Mouse (Mus musculus) cerebellum, postnatal 4 days (tissue): Measurements from ENCODE around the gene Fyb2.
A peak's percentile ranks its signal among the peaks of the same experiment; 100 is the strongest.
"Not testable (repeated sequence)": the region's sequence is repeated elsewhere in the genome, so short reads cannot be mapped to it uniquely, and the experiment has no call there.

Source experiments
- DNase-seq, 2 experiments: peaks; one replicate each; pipeline ENCODE4 v3.0.0; 2022; ENCODE audit warnings: low spot score in 2 of 2, mixed read lengths in 1 of 2

The Fyb2 gene

DNA sequence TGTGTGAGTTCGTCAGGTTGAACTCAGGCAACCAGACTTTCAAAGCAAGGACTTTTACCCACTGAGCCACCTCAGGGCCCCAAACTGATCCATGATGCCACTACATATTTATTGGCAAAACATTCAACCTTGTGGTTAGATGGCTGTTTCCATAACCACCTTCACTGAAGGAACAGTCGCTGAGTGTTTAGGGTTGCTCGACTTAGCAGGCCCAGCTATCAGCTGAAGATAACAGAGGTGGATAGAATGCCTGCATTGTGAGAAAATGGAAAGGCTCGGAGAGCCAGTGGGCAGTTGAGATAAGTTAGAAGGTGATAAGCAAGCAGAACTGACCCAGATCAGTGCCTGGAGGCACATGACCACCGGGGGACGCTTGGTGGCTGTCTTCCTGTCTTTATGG lies 26.3 kb downstream of the Fyb2 start:
- no peak for DNase-seq

DNA sequence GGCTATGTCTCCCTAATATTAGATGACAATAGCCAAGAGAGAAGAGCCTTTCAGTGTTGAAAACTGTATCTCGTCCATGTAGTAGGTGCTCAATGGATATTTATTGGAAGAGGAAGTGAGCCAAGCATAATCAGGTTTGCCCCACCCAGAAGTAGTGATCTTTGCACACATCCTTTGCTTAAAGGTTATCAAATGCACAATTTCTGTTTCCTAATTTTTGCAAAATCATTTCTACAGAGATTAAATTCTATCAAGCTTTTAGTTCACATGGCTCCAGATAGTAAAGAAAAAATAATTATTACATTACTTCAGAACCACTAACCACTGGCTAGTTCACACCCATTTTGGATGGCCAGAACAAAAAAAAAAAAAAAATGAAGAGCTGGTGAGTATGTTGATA lies 28.6 kb downstream of the Fyb2 start:
- no peak for DNase-seq

DNA sequence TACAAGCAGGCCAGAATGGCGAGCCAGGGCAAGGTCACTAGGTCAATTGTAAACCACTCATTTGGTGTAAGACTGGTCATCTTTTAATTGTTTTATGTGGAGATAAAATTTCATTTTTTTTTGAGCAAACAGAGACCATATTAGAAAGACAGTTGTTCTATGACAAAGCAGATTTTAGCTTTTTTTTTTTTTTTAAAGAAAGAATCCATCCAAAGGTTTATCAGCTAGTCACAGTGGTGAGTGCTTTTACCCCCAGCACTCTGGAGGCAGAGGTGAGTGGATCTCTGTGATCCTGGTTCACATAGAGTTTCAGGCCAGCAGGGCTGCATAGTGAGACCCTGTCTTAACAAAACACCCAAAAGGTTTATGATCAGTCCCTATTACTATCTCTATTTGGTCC lies 31.2 kb downstream of the Fyb2 start:
- DNase-seq: no peak

DNA sequence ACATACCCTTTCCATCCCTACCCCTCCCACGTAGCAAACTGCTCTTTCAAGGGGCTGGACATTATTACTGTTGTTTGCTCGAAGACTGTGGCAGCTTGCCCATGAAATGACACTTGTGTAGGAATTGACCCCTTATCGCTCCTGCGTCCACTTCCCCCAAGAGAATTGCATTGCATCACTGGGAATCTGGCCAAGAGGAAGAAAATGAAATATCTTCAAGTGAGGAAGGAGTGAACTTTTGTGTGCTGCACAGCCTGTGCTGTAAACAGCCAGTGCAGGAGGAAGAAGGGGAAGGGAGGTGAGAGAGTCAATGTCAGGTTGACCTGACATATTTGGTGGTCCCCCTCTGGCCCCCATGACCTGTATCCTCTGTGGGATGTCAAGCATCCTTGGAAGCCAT lies 35.6 kb downstream of the Fyb2 start:
- no peak for DNase-seq

DNA sequence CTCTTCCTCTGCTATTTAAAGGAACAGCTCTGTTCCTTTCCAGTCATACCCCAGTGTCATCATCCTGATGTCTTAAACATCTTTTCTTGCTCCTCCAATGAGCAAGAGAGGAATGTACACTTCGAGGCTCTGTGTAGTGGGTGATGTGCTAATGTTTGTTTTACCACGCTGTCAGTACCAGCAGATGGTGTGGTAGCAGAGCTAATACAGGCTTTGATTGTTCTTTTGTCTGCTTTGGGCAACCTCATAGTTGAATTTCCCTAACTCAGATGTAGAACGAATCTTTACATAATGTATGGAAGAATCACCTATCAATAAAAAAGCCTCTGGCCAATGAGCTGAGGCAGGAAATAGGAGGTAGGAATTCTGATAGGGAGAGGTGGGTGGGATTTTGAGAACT lies 36.0 kb downstream of the Fyb2 start:
- DNase-seq: no peak

DNA sequence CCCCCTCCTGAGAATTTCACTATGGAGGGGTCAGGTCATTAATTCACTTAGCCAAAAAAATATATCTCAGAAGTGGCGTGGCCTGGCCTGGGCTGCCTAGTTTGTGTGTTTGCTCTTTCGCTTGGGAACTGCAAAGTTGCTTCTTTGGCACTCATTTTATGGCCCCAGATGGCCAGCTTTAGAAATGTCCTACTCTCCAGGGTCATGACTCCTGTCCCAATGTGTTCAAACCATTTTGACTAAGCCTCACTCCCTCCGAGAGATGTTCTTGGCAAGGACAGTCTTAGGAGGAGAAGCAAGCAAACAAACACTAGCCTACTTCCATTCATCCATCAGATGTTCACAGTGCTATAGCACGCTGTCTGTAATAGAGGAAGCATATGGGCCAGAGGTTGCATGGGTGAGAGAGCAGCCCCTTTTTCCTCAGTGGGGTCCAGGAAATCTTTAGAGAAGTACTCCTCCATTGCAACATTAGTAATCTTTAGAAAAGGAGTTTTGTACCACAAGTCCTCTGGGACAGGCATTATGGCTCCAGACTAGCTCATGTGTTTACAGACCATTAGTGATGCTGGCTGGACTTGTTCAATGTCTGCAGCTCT lies 38.1 kb downstream of the Fyb2 start:
- no peak for DNase-seq

DNA sequence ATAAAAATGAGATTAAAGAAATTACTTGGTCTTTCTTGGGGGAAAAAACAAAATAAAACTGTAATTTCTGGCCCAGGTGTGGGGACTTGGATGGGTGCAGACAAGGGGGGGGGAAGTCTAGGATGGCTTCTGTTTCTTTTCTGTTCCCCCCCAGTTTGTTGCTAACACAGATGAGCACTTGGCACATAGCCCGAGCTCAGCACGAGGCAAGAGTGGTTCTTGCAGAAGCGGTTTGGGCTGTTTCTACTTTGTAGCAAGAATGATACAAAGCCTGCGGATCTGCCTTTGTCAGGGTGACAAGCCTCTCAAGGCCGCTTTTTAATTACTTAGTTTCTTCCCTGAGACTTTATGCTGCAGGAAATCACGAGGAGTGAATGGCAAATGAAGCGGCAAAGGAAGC lies 43.4 kb downstream of the Fyb2 start:
- peak in 1 of 2 experiments; percentile 27 for DNase-seq

DNA sequence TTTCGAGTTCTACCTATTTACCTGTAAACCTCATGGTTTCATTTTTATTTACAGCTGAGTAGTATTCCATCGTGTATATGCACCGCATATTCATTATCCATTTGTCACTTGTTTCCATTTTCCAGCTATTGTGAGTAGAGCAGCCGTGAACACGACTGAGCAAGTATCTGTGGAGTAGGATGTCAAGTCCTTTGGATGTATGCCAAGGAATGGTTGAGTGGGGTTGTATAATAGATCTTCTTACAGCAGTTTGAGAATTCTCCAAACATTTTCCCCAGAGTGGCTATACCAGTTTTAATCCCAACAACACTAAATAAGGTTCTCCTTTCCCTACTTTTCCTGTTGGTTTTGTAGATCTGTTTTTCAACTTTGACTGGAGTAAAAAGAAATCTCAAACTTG lies 48.2 kb downstream of the Fyb2 start:
- no peak for DNase-seq

DNA sequence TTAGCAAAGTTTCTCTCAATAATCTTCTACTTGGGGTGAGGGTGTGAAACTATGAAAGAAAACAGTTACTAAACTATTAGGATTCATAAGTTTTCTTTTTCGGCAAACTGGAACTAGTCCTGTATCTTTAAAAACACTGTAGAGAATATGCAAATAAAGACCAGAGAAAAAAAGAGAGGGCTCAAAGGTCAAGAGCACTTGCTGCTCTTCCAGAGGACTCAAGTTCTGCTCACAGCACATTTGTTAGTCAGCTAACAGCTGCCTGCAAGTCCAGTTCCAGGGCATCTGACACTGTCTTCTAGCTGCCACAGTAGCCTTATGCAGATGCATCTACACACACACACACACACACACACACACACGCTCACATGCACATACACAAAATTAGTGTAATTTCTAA lies 59.4 kb downstream of the Fyb2 start:
- DNase-seq: no peak

DNA sequence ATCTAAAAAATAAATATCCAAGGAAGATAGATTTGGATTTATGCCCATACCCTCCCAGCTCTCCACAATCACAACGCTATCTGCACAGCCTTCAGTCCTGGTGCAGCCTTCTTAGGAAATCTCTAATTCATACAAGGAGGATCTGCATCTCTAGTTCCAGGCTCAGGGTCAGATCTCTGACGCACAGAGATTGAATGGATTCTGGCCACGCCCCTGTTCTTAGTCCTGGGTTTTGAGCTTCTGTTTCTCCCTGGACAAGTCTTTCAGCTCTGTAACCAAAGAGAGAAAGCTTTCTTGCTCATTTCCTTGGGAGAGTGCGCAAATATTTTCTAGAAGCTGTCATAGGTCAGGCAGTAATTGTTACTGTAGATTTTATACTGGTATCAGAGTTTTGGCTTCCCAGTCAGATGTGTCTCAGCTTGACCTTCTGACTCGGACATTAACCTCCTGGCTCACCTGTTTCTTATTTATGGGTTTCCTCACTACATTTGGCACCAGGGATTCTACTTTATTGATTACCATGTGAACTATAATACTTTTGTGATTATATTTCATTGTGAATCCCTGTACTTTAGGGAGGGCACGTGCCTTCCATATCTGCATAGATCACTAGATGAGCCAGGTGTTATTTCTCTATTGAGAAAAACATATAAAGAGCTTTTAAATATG lies 62.0 kb downstream of the Fyb2 start:
- no peak for DNase-seq

DNA sequence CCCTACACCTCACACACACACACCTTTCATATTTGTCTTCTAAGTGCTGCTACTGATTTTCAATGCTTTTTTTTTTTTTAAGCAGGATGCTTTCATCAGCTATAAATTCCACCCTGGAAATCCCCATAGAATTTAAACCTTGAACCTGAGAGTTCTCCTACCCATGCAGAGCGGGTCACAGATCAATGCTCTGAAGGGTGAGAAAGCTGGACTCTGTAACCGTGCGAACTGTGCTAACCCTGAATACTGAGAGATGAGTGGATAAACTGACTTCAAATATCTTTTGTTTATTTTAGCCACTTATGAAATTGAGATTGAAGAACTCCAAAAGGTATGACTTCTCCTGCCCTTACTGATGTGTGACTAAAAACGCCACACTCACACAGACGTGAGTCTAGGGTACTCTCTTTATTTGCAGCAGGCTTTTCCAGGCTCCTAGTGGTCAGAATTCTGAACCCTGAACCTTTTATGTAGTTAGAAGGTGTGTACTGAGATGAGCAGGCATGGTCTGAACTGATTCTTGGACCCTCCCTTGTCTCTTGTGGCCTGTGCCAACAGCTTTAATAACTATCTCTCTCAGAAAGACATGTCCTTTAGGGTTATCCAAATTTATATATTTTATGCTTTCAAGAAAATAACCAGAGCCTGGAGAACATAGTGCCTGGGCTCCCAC lies 72.8 kb downstream of the Fyb2 start:
- no peak for DNase-seq

DNA sequence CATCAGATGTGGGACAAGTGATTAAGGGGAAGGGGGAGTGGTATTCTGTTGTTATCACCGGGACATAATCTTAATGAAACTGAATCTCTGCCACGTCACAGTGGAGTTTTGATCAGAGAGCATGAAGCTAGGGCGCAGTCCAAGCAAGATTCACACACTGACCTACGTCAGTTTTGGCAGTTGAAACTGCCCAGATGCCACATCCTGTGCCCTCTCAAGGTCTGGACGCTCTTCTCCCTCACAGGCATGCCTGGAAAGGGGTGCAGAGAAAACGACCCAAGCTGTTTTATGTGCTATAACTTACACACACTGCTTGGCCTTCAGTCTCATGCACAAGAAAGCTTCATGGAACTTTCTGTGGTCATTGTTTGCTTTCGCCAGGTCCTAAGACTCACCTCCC lies 74.4 kb downstream of the Fyb2 start:
- DNase-seq: no peak

DNA sequence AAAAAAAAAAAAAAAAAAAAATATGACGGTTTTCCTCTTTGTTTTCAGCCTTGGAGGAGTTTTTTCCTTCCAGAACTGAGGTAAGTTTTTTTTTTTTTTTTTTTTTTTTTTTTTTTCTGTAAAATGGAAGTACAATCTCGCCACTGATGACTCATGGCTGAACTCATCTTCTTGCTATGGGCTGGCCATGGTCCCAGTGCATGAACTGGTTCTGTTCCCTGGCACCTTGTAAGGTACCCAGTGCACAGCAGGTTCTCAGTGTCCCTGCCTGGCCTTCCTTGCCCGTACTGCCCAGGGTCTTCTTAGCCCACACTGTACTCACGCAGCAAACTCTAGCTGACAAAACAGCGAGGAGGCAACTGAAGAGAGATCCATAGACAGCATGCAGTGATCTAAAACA lies 74.8 kb downstream of the Fyb2 start:
- DNase-seq: no peak

DNA sequence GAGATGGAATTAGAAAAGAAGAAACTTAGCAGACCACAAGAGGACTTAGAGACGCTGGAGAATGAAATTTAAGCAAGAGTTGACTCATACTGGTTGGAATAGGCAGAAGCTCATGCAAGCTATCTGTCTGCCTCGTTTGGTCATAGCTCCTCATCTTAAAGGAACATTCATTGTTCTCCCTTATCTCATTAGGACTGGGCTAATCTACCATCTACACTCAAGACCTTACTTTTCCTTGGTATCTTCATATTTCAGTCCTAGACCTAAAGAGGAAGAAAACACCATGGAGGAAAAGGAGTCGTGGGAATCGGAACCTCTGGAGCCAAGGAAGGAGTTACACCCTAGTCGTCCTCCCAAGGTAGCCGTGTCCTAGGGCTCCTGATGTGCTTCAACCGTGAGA lies 75.5 kb downstream of the Fyb2 start:
- no peak for DNase-seq

DNA sequence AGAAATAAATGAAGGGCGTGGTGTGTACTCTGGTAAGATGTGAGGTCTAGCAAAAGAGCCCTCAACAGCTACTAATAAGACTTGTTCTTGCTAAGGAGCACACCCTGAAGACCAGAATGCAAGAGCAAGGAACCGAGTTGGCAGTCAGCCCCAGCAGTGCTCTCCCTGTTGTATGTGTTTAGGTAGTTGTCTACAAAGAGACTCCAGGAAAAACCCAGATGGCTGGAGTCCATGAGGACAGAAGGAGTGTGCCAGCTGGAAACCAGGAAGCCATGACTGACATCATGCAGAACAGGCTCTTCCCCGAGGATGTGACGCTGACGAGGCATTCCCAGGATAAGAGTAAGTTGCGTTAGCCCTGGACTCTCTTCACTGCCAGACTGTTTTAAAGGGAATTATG lies 76.8 kb downstream of the Fyb2 start:
- DNase-seq: no peak

DNA sequence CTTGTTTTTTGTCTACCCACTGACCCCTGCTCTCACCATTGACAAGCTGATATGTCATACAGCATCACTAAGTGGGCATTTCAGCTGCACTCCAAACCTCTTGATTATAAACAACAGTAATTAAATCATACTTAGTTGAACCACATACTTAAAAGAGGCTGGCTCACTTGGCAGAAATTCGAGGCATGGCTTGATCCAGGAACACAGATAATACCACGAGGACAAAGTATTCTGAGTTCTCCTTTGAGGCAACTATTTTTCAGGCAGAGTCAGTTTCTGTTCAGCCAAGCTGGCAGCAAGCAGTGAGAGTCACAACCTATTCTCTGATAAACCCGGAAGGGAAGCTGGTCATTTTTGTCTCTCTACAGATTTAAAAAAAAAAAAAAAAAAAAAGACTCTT lies 77.4 kb downstream of the Fyb2 start:
- DNase-seq: no peak

DNA sequence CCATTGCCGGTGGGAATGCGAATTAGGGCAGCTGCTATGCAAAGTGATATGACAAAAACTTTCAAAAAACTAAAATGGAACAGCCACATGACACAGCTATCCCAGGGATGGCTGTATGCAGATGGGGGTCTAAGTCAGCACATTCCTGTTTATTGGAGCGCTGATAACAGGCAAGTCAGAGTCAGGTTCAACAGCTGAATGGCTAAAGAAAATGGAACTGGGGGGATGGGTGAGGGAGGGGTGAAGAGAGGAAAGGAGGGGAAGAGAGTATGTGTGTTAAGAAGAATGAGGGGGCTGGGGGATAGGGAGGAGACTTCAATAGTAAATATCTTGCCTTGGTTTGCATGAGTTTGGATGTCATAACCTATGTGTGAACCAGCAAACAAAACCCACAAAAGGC lies 79.0 kb downstream of the Fyb2 start:
- no peak for DNase-seq

DNA sequence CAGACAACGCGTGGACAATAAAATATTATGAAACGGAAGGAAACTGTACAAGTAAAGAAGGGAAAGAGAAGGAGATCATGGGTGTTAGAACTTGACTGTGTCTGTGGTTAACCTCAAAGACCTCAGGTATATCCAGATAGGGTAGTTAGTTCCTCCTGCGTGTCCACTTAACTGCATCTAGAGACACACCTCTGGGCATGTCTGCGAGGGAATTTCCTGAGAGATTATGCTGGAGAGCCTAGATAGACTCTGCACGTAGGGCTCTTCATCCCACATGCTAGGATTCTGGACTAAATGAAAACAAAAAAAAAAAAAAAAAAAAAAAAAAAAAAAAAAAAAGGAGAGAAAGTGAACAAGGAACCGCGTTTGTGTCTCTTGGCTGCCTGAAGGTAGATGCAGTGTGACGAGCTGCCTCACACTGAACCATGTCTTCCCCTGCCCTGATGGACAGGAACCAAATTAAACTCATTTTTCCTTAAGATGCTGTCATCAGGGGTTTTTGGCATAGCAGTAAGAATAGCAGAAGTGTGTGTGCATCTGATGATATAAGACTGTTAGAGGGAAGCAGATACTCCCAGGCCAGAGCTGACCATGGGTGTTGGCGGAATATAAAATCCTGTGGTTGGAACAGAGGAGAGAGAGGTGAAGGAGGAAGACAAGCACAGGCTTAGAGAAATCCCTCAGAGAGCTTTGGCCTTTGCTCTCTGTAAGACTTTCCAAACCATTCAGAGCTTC lies 80.1 kb downstream of the Fyb2 start:
- no peak for DNase-seq

DNA sequence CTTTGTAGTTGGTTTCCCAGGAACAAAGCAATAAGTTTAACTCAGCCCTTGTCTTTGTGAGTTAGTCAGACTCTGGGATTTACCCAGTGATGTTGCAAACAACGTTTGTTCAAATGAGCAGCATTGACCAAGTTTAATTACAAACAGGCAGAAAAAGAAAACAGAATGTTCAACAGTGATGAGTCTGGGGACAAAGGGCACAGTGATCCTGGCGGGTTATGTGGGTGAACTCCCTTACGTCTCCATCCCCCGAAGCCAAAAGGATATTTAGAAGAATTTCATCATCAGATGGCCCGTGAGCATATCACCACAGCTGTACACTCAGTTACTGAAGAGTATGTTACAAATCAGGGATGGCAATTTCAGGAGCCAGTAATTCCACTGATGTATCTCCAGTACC lies 86.4 kb downstream of the Fyb2 start:
- DNase-seq: no peak

DNA sequence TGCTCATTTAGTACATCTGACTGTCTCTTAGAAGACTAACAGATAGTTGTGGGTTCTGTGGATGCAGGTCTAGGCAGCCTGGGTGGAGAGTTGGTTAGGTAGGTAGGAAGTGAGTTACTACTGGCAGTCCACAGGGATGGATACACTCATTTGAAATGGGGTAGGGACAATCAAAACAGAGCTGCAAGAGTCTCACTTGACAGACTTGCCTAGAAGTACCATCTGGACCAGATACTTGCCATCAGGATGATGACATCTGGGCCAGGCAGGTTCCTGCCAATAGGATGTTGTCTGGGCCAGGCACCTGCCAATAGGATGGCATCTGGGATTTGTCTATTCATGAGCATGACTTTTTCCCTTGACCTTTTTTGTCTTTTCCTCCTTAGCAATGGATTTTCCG lies 88.5 kb downstream of the Fyb2 start:
- no peak for DNase-seq

DNA sequence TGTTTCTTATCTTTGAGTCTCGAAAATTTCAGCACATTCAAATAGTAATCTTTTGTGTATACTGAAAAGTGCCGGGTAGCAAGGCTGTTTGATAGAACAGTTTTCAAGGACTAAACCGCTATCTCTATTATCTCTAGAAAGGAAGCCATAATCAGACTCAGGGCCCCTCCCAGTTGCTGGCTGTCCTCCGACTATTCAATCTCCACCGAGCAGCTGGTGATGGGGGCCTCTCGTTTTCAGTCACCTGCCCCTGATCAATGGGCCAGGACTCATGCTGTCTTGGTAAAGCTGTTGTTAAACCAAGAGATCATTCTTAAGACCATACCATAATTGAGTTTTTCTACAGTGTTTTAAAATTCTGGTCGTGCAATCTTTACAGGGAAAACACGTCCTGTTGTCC lies 90.9 kb downstream of the Fyb2 start:
- no peak for DNase-seq

DNA sequence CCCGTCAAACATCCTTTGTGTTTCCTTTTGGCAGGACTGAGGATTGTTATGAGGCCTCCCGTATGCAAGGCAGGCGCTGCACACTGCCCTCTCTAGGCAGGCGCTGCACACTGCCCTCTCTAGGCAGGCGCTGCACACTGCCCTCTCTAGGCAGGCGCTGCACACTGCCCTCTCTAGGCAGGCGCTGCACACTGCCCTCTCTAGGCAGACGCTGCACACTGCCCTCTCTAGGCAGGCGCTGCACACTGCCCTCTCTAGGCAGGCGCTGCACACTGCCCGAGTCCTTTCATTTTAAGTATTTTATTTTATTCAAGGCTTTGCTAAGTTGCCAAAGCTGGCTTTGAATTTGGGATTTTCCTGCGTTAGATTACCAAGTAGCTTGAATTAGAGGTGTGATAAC lies 91.4 kb downstream of the Fyb2 start:
- DNase-seq: not testable (repeated sequence)
